Mouse (Mus musculus) hindbrain, embryonic 14.5 days (tissue): ENCODE data around the gene Wdr62. TPM values are rescaled to one million over a fixed set of nuclear protein-coding genes. Genes with fewer than 3 reads are reported as not detected.
A peak's percentile ranks its signal among the peaks of the same experiment; 100 is the strongest.

ENCODE experiments used
- ATAC-seq: fragments of 200-750 bp; cut with Nextera tagmentation; 2 replicates; pipeline ENCODE4 v1.8.0; 2017; ENCODE audit warnings: moderate number of reproducible peaks, mild to moderate bottlenecking, moderate TSS enrichment, moderate library complexity; ENCODE audit not compliant: low FRiP score
- DNase-seq: peaks from one replicate; pipeline ENCODE4 v3.0.0-alpha.2; 2015; ENCODE audit warnings: low spot score
- H3K27ac ChIP-seq: fragments of 300-500 bp; sonication (generic); 2 replicates; pipeline ENCODE4 v1.5.1; 2014; ENCODE audit warnings: mild to moderate bottlenecking, moderate library complexity
- H3K27me3 ChIP-seq: fragments of 300-500 bp; sonication (generic); 2 replicates; pipeline ENCODE4 v1.6.1; 2014; ENCODE audit warnings: mild to moderate bottlenecking, low read length, mixed read lengths; ENCODE audit not compliant: control insufficient read depth, insufficient read depth
- H3K36me3 ChIP-seq: fragments of 300-500 bp; sonication (generic); replicated peaks from 2 replicates; pipeline ENCODE4 v1.6.1; 2014; ENCODE audit not compliant: control insufficient read depth, insufficient read depth
- H3K4me1 ChIP-seq: fragments of 300-500 bp; sonication (generic); replicated peaks from 2 replicates; pipeline ENCODE4 v1.6.1; 2014; ENCODE audit warnings: antibody characterized with exemption, low read length, mixed read lengths; ENCODE audit not compliant: control insufficient read depth, insufficient read depth
- H3K4me2 ChIP-seq: fragments of 300-500 bp; sonication (generic); replicated peaks from 2 replicates; pipeline ENCODE4 v1.6.1; 2014; ENCODE audit warnings: mild to moderate bottlenecking, moderate library complexity
- H3K4me3 ChIP-seq: fragments of 300-500 bp; sonication (generic); replicated peaks from 2 replicates; pipeline ENCODE4 v1.5.1; 2014; ENCODE audit warnings: mild to moderate bottlenecking, low read length
- H3K9ac ChIP-seq: fragments of 300-500 bp; sonication (generic); 2 replicates; pipeline ENCODE4 v1.6.1; 2014
- H3K9me3 ChIP-seq: fragments of 300-500 bp; sonication (generic); 2 replicates; pipeline ENCODE4 v1.6.1; 2016; ENCODE audit warnings: low read length; ENCODE audit not compliant: control insufficient read depth
- WGBS: fragments of 180-500 bp; shearing (Covaris S2); extraction: QIAGEN DNeasy Blood & Tissue Kit; methylation state at CpG from one replicate; pipeline ENCODE4 v1.1.7; 2014; 5-methylcytosine and 5-hydroxymethylcytosine counted together
- polyA plus RNA-seq: library from polyadenylated mRNA; unstranded; fragments of >200 nt; fragmentation: Nextera tagmentation; extraction: Ambion mirVana; gene quantifications from 2 replicates; pipeline ENCODE4 v1.2.1, GENCODE M21; 2014

The Wdr62 gene
- polyA plus RNA-seq, 1 experiment from 2014 or later, result 5.7 TPM

- H3K36me3 ChIP-seq, result peaks cover 46% of the 10 kb centered on the region
- no peaks in the 10 kb centered on the region for H3K9me3 ChIP-seq
- no peak overlapping the region for H3K4me2 ChIP-seq
- H3K27ac ChIP-seq, result no peak overlapping the region
- no peak overlapping the region for H3K9ac ChIP-seq
- ATAC-seq, result no peak
- H3K4me3 ChIP-seq, result no peak overlapping the region
- no peaks in the 10 kb centered on the region for H3K27me3 ChIP-seq
- WGBS, result 96% methylated on average over 5 of the region's 5 CpGs
- no peak for DNase-seq
- no peaks in the 10 kb centered on the region; the same call in 1 of the 2 replicates for H3K4me1 ChIP-seq
Observed at GRCm38 (mm10) chr7:30222205-30222604, 58.0 kb downstream of the Wdr62 start.

GRCm38 (mm10) chr7:30221433-30221832 is 58.8 kb downstream of the Wdr62 start:
- WGBS, result 86% methylated on average over 3 of the region's 3 CpGs
- no peak overlapping the region for H3K4me2 ChIP-seq
- peaks cover 38% of the 10 kb centered on the region for H3K36me3 ChIP-seq
- ATAC-seq (no peak), DNase-seq (no peak)
- no peaks in the 10 kb centered on the region for H3K9me3 ChIP-seq
- H3K9ac ChIP-seq, result no peak overlapping the region
- no peaks in the 10 kb centered on the region; the same call in 1 of the 2 replicates for H3K4me1 ChIP-seq
- H3K27ac ChIP-seq, result no peak overlapping the region
- H3K27me3 ChIP-seq, result no peaks in the 10 kb centered on the region
- no peak overlapping the region for H3K4me3 ChIP-seq

DNA sequence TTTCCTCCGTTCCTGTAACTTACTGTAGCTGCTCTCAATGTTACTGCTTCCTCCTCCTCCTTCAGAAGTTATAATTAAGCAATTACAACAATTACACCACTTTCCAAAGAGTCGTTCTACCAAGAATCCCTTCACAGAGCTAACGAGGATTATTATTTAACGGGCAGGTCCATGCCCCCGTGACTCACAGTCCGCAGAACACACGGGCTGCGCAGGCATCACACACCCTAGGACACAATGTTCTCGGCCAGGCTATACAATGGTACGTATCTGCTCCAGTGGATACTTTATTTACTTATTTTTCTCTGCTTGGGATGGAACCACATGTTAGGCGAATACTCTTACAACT is 60.2 kb downstream of the Wdr62 start:
- Histone ChIP-seq H3K27me3 (no peaks in the 10 kb centered on the region), H3K36me3 (peaks cover 24% of the 10 kb centered on the region), H3K27ac (peak overlapping the region; percentile 12; the same call in 1 of the 2 replicates), H3K9ac (peak overlapping the region; percentile 54), H3K9me3 (no peaks in the 10 kb centered on the region), H3K4me2 (peak overlapping the region; percentile 78), H3K4me3 (peak overlapping the region; percentile 35), H3K4me1 (no peaks in the 10 kb centered on the region; the same call in 1 of the 2 replicates)
- ATAC-seq (no peak), DNase-seq (no peak)
- 24% methylated on average over 11 of the region's 11 CpGs for WGBS

DNA sequence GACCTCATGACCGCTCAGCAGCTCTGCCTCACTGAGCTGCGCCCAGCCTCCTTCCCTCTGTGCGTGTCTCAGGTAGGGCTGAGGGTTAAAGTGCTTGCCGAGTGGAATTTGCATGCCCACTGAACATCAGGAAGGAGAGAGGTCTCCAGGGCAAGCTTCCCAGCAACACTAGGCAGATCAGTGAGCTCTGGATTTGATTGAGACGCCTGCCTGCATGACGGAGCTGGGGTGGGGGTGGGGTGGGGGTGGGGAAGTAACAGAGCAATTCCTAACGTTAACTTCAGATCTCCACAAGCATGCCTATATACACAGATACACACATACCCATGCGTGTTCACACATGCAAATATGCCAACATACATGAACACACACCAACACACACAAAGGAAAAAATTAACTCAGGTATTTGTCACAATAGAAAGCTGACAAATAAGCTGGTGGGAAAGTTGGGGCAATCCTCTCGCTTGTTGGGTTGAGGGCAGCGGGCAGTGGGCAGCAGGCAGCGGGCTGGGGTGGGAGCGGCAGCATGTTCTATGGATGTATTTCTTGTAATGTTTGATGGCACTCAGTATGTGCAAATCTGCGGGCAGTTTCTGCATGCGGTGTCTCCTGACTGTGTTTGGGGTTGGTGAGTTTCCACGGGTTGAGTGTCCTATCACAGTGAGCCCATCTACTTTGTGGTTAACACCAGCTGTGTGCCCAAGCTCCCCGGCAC is 60.8 kb downstream of the Wdr62 start:
- Histone ChIP-seq H3K4me3 (peak overlapping the region; percentile 35), H3K9me3 (no peaks in the 10 kb centered on the region), H3K4me2 (peak overlapping the region; percentile 78), H3K27me3 (no peaks in the 10 kb centered on the region), H3K27ac (peak overlapping the region; percentile 76), H3K4me1 (no peaks in the 10 kb centered on the region; the same call in 1 of the 2 replicates), H3K9ac (peak overlapping the region; percentile 54), H3K36me3 (peaks cover 18% of the 10 kb centered on the region)
- WGBS, result 5% methylated on average over 16 of the region's 16 CpGs
- ATAC-seq, result peak; percentile 66
- DNase-seq, result peak; percentile 74

DNA sequence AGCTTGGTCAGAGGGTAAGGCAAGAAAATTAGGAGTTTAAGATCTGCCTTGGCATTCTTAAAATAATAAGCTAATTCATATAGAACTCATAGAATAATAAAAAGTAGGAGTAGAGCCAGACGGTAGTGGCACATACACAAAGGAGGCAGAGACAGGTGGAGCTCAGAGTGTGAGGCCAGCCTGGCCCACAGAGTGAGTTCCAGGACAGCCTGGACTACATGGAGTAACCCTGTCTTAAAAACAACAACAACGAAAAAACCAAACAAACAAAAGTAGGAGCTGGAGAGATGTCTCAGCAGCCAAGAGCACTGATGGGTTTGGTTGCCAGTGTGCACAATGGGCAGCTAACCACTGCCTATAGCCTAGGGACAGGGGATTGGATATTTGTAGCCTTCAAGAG is 62.9 kb downstream of the Wdr62 start:
- Histone ChIP-seq H3K4me3 (no peak overlapping the region), H3K4me2 (no peak overlapping the region), H3K36me3 (no peaks in the 10 kb centered on the region; the same call in 1 of the 2 replicates), H3K27ac (no peak overlapping the region), H3K27me3 (no peaks in the 10 kb centered on the region), H3K9me3 (no peaks in the 10 kb centered on the region), H3K4me1 (no peaks in the 10 kb centered on the region; the same call in 1 of the 2 replicates), H3K9ac (no peak overlapping the region)
- DNase-seq (no peak), ATAC-seq (no peak)
- WGBS, result 85% methylated on average over 2 of the region's 2 CpGs

DNA sequence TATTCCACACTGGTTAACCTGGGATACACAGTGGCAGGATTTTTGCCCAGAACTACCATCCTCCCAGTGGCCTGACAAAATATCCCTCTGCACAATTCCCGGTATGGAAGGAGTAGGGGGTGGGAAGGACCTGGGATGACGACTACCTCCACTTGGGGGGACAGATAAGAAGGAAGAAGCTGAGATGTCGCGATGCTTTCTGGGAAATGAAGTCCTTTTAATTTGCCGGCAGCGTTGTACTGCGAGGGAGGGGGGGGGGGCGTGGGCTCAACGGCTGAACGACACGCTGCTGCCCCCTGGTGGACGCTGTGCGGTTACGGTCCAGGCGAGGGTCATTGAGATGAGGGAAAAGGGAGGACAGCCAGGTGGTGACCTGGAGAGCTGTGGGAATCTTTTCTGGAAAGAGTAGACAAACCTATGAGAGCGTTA is 63.5 kb downstream of the Wdr62 start:
- peak overlapping the region; percentile 39 for H3K4me2 ChIP-seq
- peak overlapping the region; percentile 31 for H3K9ac ChIP-seq
- peak; percentile 90 for DNase-seq
- peak; percentile 81 for ATAC-seq
- H3K4me3 ChIP-seq, result no peak overlapping the region
- H3K27me3 ChIP-seq, result no peaks in the 10 kb centered on the region
- H3K9me3 ChIP-seq, result no peaks in the 10 kb centered on the region
- no peaks in the 10 kb centered on the region for H3K36me3 ChIP-seq
- H3K27ac ChIP-seq, result peak overlapping the region; percentile 67; the same call in 1 of the 2 replicates
- H3K4me1 ChIP-seq, result no peaks in the 10 kb centered on the region; the same call in 1 of the 2 replicates
- WGBS, result 2% methylated on average over 15 of the region's 16 CpGs

DNA sequence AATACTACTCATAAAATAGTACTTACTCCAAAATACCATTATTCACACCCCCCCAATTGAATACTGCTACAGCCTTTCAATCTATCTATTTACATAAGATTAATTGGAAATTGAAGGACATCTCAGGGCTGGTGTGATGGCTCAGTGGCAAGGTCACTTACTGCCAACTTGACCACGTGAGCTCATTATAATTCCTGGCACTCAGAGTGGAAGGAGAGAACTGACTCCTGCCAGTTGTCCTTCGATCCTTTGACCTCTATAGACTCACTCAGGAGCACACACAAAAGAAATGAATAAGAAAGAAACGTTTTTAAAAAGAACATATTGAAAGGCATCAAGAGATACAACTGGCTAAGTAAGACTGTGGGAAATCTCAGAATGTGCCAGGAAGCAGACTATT is 64.3 kb downstream of the Wdr62 start:
- 58% methylated on average over 3 of the region's 3 CpGs for WGBS
- H3K9ac ChIP-seq, result no peak overlapping the region

GRCm38 (mm10) chr7:30213881-30214280 is 66.3 kb downstream of the Wdr62 start:
- 91% methylated on average over 3 of the region's 3 CpGs for WGBS
- H3K4me3 ChIP-seq, result no peak overlapping the region
- H3K27ac ChIP-seq, result no peak overlapping the region
- H3K27me3 ChIP-seq, result no peaks in the 10 kb centered on the region
- H3K4me2 ChIP-seq, result no peak overlapping the region
- no peak for DNase-seq
- no peaks in the 10 kb centered on the region for H3K36me3 ChIP-seq
- no peaks in the 10 kb centered on the region for H3K4me1 ChIP-seq
- no peak for ATAC-seq
- no peak overlapping the region for H3K9ac ChIP-seq
- H3K9me3 ChIP-seq, result no peaks in the 10 kb centered on the region

More for the DNA sequence above, 64.3 kb downstream of the Wdr62 start:
- no peak overlapping the region for H3K27ac ChIP-seq
- DNase-seq, result no peak
- H3K4me3 ChIP-seq, result no peak overlapping the region
- H3K4me1 ChIP-seq, result no peaks in the 10 kb centered on the region; the same call in 1 of the 2 replicates
- no peaks in the 10 kb centered on the region for H3K27me3 ChIP-seq
- no peak for ATAC-seq
- no peaks in the 10 kb centered on the region for H3K36me3 ChIP-seq
- H3K4me2 ChIP-seq, result no peak overlapping the region
- H3K9me3 ChIP-seq, result no peaks in the 10 kb centered on the region

DNA sequence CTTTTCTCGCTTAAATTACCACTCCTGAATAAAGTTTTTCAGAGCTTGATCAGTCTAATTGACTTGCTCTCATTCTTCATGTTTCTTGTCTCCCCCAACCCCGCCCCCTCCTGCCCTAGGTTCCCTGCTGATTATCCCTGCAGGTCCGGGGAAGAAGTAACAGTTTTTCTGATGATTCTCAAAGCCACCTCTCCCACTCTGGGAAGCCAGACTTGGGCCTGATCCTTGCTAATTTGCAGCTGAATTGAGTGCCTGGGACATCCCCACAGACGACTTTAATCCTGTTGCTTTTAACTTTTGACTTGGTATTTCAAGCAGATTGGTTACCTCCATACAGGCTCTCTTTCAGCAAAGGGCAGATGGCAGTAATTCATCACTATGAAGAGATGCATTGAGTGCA is 69.2 kb downstream of the Wdr62 start:
- no peak overlapping the region for H3K27ac ChIP-seq
- DNase-seq, result no peak
- WGBS, result 22% methylated on average over 4 of the region's 4 CpGs
- no peaks in the 10 kb centered on the region for H3K4me1 ChIP-seq
- no peaks in the 10 kb centered on the region for H3K27me3 ChIP-seq
- H3K9ac ChIP-seq, result no peak overlapping the region
- ATAC-seq, result no peak
- no peaks in the 10 kb centered on the region for H3K36me3 ChIP-seq
- no peak overlapping the region for H3K4me2 ChIP-seq
- no peak overlapping the region for H3K4me3 ChIP-seq
- H3K9me3 ChIP-seq, result no peaks in the 10 kb centered on the region
